Mouse (Mus musculus) embryonic facial prominence, embryonic 12.5 days (tissue): ENCODE measurements around the gene Slc38a4. TPM values are rescaled to one million over a fixed set of nuclear protein-coding genes. Genes with fewer than 3 reads are reported as not detected.

ENCODE experiments used
- ATAC-seq: fragments of 200-750 bp; cut with Nextera tagmentation; 2 replicates; pipeline ENCODE4 v1.8.0; 2017; ENCODE audit not compliant: insufficient number of reproducible peaks, insufficient read depth, low FRiP score, low TSS enrichment
- H3K27ac ChIP-seq: fragments of 300-500 bp; sonication (generic); 2 replicates; pipeline ENCODE4 v1.5.1; 2016; ENCODE audit warnings: mild to moderate bottlenecking
- H3K27me3 ChIP-seq: fragments of 300-500 bp; sonication (generic); 2 replicates; pipeline ENCODE4 v1.6.1; 2016; ENCODE audit warnings: mild to moderate bottlenecking, moderate library complexity
- H3K36me3 ChIP-seq: fragments of 300-500 bp; sonication (generic); 2 replicates; pipeline ENCODE4 v1.6.1; 2016; ENCODE audit warnings: mild to moderate bottlenecking
- H3K4me1 ChIP-seq: fragments of 300-500 bp; sonication (generic); 2 replicates; pipeline ENCODE4 v1.6.1; 2016
- H3K4me2 ChIP-seq: fragments of 300-500 bp; sonication (generic); replicated peaks from 2 replicates; pipeline ENCODE4 v1.6.1; 2016; ENCODE audit warnings: mild to moderate bottlenecking, moderate library complexity
- H3K4me3 ChIP-seq: fragments of 300-500 bp; sonication (generic); 2 replicates; pipeline ENCODE4 v1.5.1; 2016; ENCODE audit warnings: mild to moderate bottlenecking
- H3K9ac ChIP-seq: fragments of 300-500 bp; sonication (generic); 2 replicates; pipeline ENCODE4 v1.6.1; 2016; ENCODE audit warnings: mild to moderate bottlenecking, moderate library complexity
- H3K9me3 ChIP-seq: fragments of 300-500 bp; sonication (generic); 2 replicates; pipeline ENCODE4 v1.6.1; 2016; ENCODE audit warnings: mild to moderate bottlenecking, moderate library complexity
- WGBS: fragments of 180-500 bp; shearing (Covaris S2); methylation state at CpG from one replicate; pipeline ENCODE4 v1.1.7; 2016; 5-methylcytosine and 5-hydroxymethylcytosine counted together
- polyA plus RNA-seq: library from polyadenylated mRNA; unstranded; fragments of >200 nt; fragmentation: Nextera tagmentation; extraction: Ambion mirVana; gene quantifications from 2 replicates; pipeline ENCODE4 v1.2.1, GENCODE M21; 2016

Gene Slc38a4
- polyA plus RNA-seq, 1 experiment from 2014 or later = 60.1 TPM

- Histone ChIP-seq H3K9me3 (no peaks in the 10 kb centered on the region), H3K36me3 (no peaks in the 10 kb centered on the region), H3K4me3 (no peak overlapping the region), H3K27ac (peak overlapping the region; percentile 82), H3K4me1 (peaks cover 9% of the 10 kb centered on the region; the same call in 1 of the 2 replicates), H3K4me2 (peak overlapping the region; percentile 18), H3K9ac (no peak overlapping the region), H3K27me3 (no peaks in the 10 kb centered on the region)
- no peak for ATAC-seq
- WGBS = 49% methylated on average over 8 of the region's 8 CpGs
Measured at GRCm38 (mm10) chr15:96963318-96963717, 92.4 kb downstream of the Slc38a4 start.

GRCm38 (mm10) chr15:96960343-96960742 is 95.4 kb downstream of the Slc38a4 start:
- H3K27ac ChIP-seq = no peak overlapping the region
- ATAC-seq = no peak
- 91% methylated on average over 11 of the region's 11 CpGs for WGBS
- peaks cover 9% of the 10 kb centered on the region; the same call in 1 of the 2 replicates for H3K4me1 ChIP-seq
- no peaks in the 10 kb centered on the region for H3K36me3 ChIP-seq
- H3K4me2 ChIP-seq = no peak overlapping the region
- H3K27me3 ChIP-seq = no peaks in the 10 kb centered on the region
- H3K9ac ChIP-seq = no peak overlapping the region
- H3K4me3 ChIP-seq = no peak overlapping the region
- no peaks in the 10 kb centered on the region for H3K9me3 ChIP-seq

- Histone ChIP-seq H3K27ac (no peak overlapping the region), H3K4me2 (no peak overlapping the region), H3K27me3 (no peaks in the 10 kb centered on the region), H3K36me3 (no peaks in the 10 kb centered on the region), H3K4me3 (no peak overlapping the region), H3K9me3 (no peaks in the 10 kb centered on the region), H3K9ac (no peak overlapping the region), H3K4me1 (peaks cover 6% of the 10 kb centered on the region; the same call in 1 of the 2 replicates)
- ATAC-seq = no peak
- WGBS = 52% methylated on average over 2 of the region's 2 CpGs
Measured at GRCm38 (mm10) chr15:96959247-96959646, 96.5 kb downstream of the Slc38a4 start.

GRCm38 (mm10) chr15:96956699-96957098 is 99.1 kb downstream of the Slc38a4 start:
- Histone ChIP-seq H3K27ac (no peak overlapping the region), H3K9me3 (no peaks in the 10 kb centered on the region), H3K27me3 (no peaks in the 10 kb centered on the region), H3K4me2 (no peak overlapping the region), H3K4me1 (peaks cover 9% of the 10 kb centered on the region; the same call in 1 of the 2 replicates), H3K36me3 (no peaks in the 10 kb centered on the region), H3K9ac (no peak overlapping the region), H3K4me3 (no peak overlapping the region)
- no peak for ATAC-seq
- WGBS = 73% methylated on average over 3 of the region's 3 CpGs

- H3K9me3 ChIP-seq = no peaks in the 10 kb centered on the region
- 88% methylated on average over 6 of the region's 6 CpGs for WGBS
Measured at GRCm38 (mm10) chr15:96954389-96954788, 101.4 kb downstream of the Slc38a4 start.

GRCm38 (mm10) chr15:96953938-96954238 is 101.9 kb downstream of the Slc38a4 start:
- Histone ChIP-seq H3K4me2 (peak overlapping the region; percentile 46), H3K4me3 (peak overlapping the region; percentile 25; the same call in 1 of the 2 replicates), H3K36me3 (no peaks in the 10 kb centered on the region), H3K27me3 (no peaks in the 10 kb centered on the region), H3K27ac (0 out of 2 replicates have a peak overlapping the region, but pooled peaks have one; percentile 6), H3K4me1 (peaks cover 9% of the 10 kb centered on the region; the same call in 1 of the 2 replicates), H3K9ac (peak overlapping the region; percentile 33; the same call in 1 of the 2 replicates), H3K9me3 (no peaks in the 10 kb centered on the region)
- no peak for ATAC-seq
- 58% methylated on average over 16 of the region's 16 CpGs for WGBS

More at GRCm38 (mm10) chr15:96954389-96954788, 101.4 kb downstream of the Slc38a4 start:
- H3K4me1 ChIP-seq = peaks cover 9% of the 10 kb centered on the region; the same call in 1 of the 2 replicates
- no peak overlapping the region for H3K9ac ChIP-seq
- H3K27me3 ChIP-seq = no peaks in the 10 kb centered on the region
- H3K4me2 ChIP-seq = no peak overlapping the region
- no peaks in the 10 kb centered on the region for H3K36me3 ChIP-seq
- no peak overlapping the region for H3K27ac ChIP-seq
- no peak overlapping the region for H3K4me3 ChIP-seq
- ATAC-seq = no peak

GRCm38 (mm10) chr15:96953112-96953937 is 102.4 kb downstream of the Slc38a4 start:
- 0 out of 2 replicates have a peak overlapping the region, but pooled peaks have one; percentile 9 for H3K27ac ChIP-seq
- ATAC-seq = peak; percentile 67; the same call in 1 of the 2 replicates
- no peaks in the 10 kb centered on the region for H3K36me3 ChIP-seq
- H3K9ac ChIP-seq = peak overlapping the region; percentile 33; the same call in 1 of the 2 replicates
- no peaks in the 10 kb centered on the region for H3K27me3 ChIP-seq
- peak overlapping the region; percentile 25; the same call in 1 of the 2 replicates for H3K4me3 ChIP-seq
- H3K4me2 ChIP-seq = peak overlapping the region; percentile 46
- no peaks in the 10 kb centered on the region for H3K9me3 ChIP-seq
- WGBS = 29% methylated on average over 23 of the region's 23 CpGs
- H3K4me1 ChIP-seq = peaks cover 9% of the 10 kb centered on the region; the same call in 1 of the 2 replicates

GRCm38 (mm10) chr15:96952488-96952887 is 103.3 kb downstream of the Slc38a4 start:
- 0 out of 2 replicates have a peak overlapping the region, but pooled peaks have one; percentile 9 for H3K27ac ChIP-seq
- no peak overlapping the region for H3K9ac ChIP-seq
- no peaks in the 10 kb centered on the region for H3K27me3 ChIP-seq
- no peaks in the 10 kb centered on the region for H3K36me3 ChIP-seq
- H3K4me1 ChIP-seq = peaks cover 9% of the 10 kb centered on the region; the same call in 1 of the 2 replicates
- no peak overlapping the region for H3K4me2 ChIP-seq
- no peak overlapping the region for H3K4me3 ChIP-seq
- WGBS = 55% methylated on average over 8 of the region's 8 CpGs
- ATAC-seq = no peak
- H3K9me3 ChIP-seq = no peaks in the 10 kb centered on the region

- Histone ChIP-seq H3K27ac (no peak overlapping the region), H3K9me3 (no peaks in the 10 kb centered on the region), H3K4me3 (no peak overlapping the region), H3K4me1 (peaks cover 9% of the 10 kb centered on the region; the same call in 1 of the 2 replicates), H3K4me2 (no peak overlapping the region), H3K9ac (no peak overlapping the region), H3K27me3 (no peaks in the 10 kb centered on the region), H3K36me3 (no peaks in the 10 kb centered on the region)
- WGBS = 47% methylated on average over 5 of the region's 5 CpGs
- ATAC-seq = no peak
Measured at GRCm38 (mm10) chr15:96951783-96952182, 104.0 kb downstream of the Slc38a4 start.

GRCm38 (mm10) chr15:96948471-96948870 is 107.3 kb downstream of the Slc38a4 start:
- WGBS = 62% methylated on average over 6 of the region's 6 CpGs
- Histone ChIP-seq H3K9me3 (no peaks in the 10 kb centered on the region), H3K4me3 (no peak overlapping the region)

More at GRCm38 (mm10) chr15:96948471-96948870, 107.3 kb downstream of the Slc38a4 start:
- Histone ChIP-seq H3K36me3 (no peaks in the 10 kb centered on the region), H3K27me3 (no peaks in the 10 kb centered on the region), H3K9ac (no peak overlapping the region), H3K27ac (no peak overlapping the region), H3K4me1 (peaks cover 7% of the 10 kb centered on the region; the same call in 1 of the 2 replicates), H3K4me2 (no peak overlapping the region)
- 0 out of 2 replicates have a peak, but pooled peaks have one; percentile 10 for ATAC-seq
